In the genomic region with DNA sequence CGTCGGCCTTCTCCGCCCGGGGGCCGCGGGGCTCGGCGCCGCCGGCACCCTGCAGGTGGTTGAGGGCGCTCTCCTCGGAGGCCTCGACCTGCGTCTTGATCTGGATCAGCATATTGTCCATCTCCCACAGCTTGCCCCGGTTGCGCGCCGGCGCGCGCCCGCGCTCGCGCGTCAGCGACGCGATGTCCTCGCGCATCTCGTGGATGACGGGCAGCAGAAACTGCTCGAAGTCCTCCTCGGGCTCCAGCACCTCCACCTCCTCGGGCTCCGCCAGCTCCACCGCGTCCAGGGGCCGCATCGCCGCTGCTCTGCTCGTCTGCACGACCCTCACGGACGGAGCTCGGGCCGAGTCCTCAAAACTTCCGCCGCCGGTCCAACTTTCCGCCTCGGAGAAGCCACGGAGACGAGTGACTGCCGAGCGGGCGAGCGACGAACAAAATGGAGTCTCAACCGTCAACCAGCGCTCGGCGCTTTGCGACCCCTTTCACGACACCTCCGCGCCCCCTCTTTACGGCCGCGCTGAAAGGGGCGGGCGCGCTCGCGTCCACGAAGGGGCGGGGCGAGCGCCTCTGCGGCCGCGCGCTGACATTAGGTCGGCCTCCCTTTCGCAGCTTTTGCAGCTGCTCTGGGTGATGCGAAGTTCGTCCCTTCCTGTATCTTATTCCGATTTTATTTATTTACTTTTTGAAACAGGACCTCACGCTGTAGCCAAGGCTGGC, we compare ENCODE assay signal across 8 mouse cellular contexts. TPM values are rescaled to one million over a fixed set of nuclear protein-coding genes. Genes with fewer than 3 reads are reported as not detected.
A peak's percentile ranks its signal among the peaks of the same experiment; 100 is the strongest.
DNase-seq lines count a peak whose midpoint lies in the region; ATAC-seq lines count a peak whose summit lies in the region.
"Not testable (repeated sequence)": the region's sequence is repeated elsewhere in the genome, so short reads cannot be mapped to it uniquely, and the experiment has no call there.

A gene (minus strand): TSS at position 477 of the 719 bp plus-strand sequence.

- H3K4me3 ChIP-seq in heart, embryonic 14.5 days (ENCODE audit: control insufficient read depth in 1 of 2, insufficient read depth in 1 of 2, low read depth in 1 of 2, low read length in 2 of 2), result peak within 1 kb of the TSS; percentile 72 to 75
- H3K4me3 ChIP-seq in liver, embryonic 13.5 days (replicated peaks), result peak within 1 kb of the TSS; percentile 70
- H3K4me3 ChIP-seq in stomach, embryonic 16.5 days (replicated peaks; ENCODE audit: low read length), result peak within 1 kb of the TSS; percentile 55

- H3K9ac ChIP-seq in heart, embryonic 14.5 days (ENCODE audit: low read length), result peak within 1 kb of the TSS; percentile 85
- peak within 1 kb of the TSS; percentile 79 for H3K9ac ChIP-seq in liver, embryonic 13.5 days
- H3K9ac ChIP-seq in stomach, embryonic 16.5 days (ENCODE audit: low read length), result peak within 1 kb of the TSS; percentile 86

- peak within 1 kb of the TSS; percentile 64 for H3K4me2 ChIP-seq in heart, embryonic 14.5 days (ENCODE audit: low read length)
- H3K4me2 ChIP-seq in liver, embryonic 13.5 days, result peak within 1 kb of the TSS; percentile 71
- peak within 1 kb of the TSS; percentile 61 for H3K4me2 ChIP-seq in stomach, embryonic 16.5 days (ENCODE audit: low read depth, low read length)

- ATAC-seq in CD4-positive, CD25-positive, alpha-beta regulatory T cell, adult 4 months, result peak; percentile 81
- ATAC-seq in heart, embryonic 14.5 days (ENCODE audit: insufficient number of reproducible peaks, insufficient read depth, low FRiP score, low read depth), result peak; percentile 74
- ATAC-seq in liver, embryonic 13.5 days (ENCODE audit: low read depth), result peak; percentile 77
- peak; percentile 91 for ATAC-seq in stomach, embryonic 16.5 days (ENCODE audit: insufficient read depth, low FRiP score)

- not testable (repeated sequence) for H3K27me3 ChIP-seq in heart, embryonic 14.5 days (ENCODE audit: control insufficient read depth, insufficient read depth, low read length); liver, embryonic 13.5 days; stomach, embryonic 16.5 days (ENCODE audit: control insufficient read depth, insufficient read depth, low read length)

- H3K9me3 ChIP-seq in heart, embryonic 14.5 days (ENCODE audit: control insufficient read depth, low read length); liver, embryonic 13.5 days (replicated peaks); stomach, embryonic 16.5 days (replicated peaks; ENCODE audit: control insufficient read depth, low read length): not testable (repeated sequence)

- peak; percentile 90 for DNase-seq in c-Kit-negative CD71-positive TER-119-positive erythroid progenitor cells, embryonic 14.5 days (ENCODE audit: low read depth, low spot score)
- peak; percentile 75 for DNase-seq in fibroblast of lung, adult 2 months (ENCODE audit: low read depth)
- peak; percentile 95 for DNase-seq in kidney, postnatal 14 days
- DNase-seq in liver, embryonic 13.5 days, result peak; percentile 89
- DNase-seq in neural tube, embryonic 10.5 days (ENCODE audit: extremely low spot score, low spot score), result peak; percentile 96

- H3K4me1 ChIP-seq in heart, embryonic 14.5 days (ENCODE audit: control insufficient read depth in 2 of 2, insufficient read depth in 2 of 2, low read length in 2 of 2); stomach, embryonic 16.5 days (ENCODE audit: control insufficient read depth, insufficient read depth, low read length): not testable (repeated sequence)
- H3K4me1 ChIP-seq in liver, embryonic 13.5 days (replicated peaks), result peaks cover 38% of the 10 kb centered on the region

- H3K36me3 ChIP-seq in heart, embryonic 14.5 days (ENCODE audit: control insufficient read depth, insufficient read depth, low read length), result peaks cover 11% of the 10 kb centered on the region
- H3K36me3 ChIP-seq in liver, embryonic 13.5 days, result peaks cover 21% of the 10 kb centered on the region
- not testable (repeated sequence) for H3K36me3 ChIP-seq in stomach, embryonic 16.5 days (ENCODE audit: control insufficient read depth, insufficient read depth, low read length)

- WGBS in heart, embryonic 14.5 days, result under 1% methylated on average over 85 of the region's 90 CpGs
- WGBS in liver, embryonic 13.5 days (ENCODE audit: insufficient replicate concordance), result under 1% methylated on average over 90 of the region's 90 CpGs
- under 1% methylated on average over 90 of the region's 90 CpGs for WGBS in stomach, embryonic 16.5 days

- peak within 1 kb of the TSS; percentile 93 to 96 for H3K27ac ChIP-seq in heart, embryonic 14.5 days (replicated peaks in 1 of 2; ENCODE audit: control insufficient read depth in 1 of 2, insufficient read depth in 1 of 2, low read depth in 2 of 2, low read length in 2 of 2)
- peak within 1 kb of the TSS; percentile 92 for H3K27ac ChIP-seq in liver, embryonic 13.5 days
- H3K27ac ChIP-seq in stomach, embryonic 16.5 days (ENCODE audit: low read length), result peak within 1 kb of the TSS; percentile 96

RNA-seq across cellular contexts. Expression of the gene that starts here (rescaled TPM):
- 10 to 100 TPM; 42.0 to 74.5 TPM for polyA plus RNA-seq in CD4-positive, CD25-positive, alpha-beta regulatory T cell, adult 4 months (2017; shearing (Covaris generic))
- 390 and 410 TPM in 2 replicates for polyA plus RNA-seq in heart, embryonic 14.5 days (2014; fragmentation: Nextera tagmentation; extraction: Ambion mirVana)
- polyA plus RNA-seq in liver, embryonic 13.5 days (2015; fragmentation: Nextera tagmentation; extraction: Ambion mirVana), result 184 and 217 TPM in 2 replicates
- 279 and 321 TPM in 2 replicates for polyA plus RNA-seq in stomach, embryonic 16.5 days (2015; fragmentation: Nextera tagmentation; extraction: Ambion mirVana)

Comparison
In these comparisons a context has a peak if more than half of its experiments do, and no peak if none do; other contexts are left out.
1. Peak in every context shown above with its lines: DNase-seq, ATAC-seq, H3K4me3 ChIP-seq and H3K27ac ChIP-seq.